Mouse (Mus musculus) urinary bladder, postnatal 36 days (tissue): ENCODE data around the gene Nxpe4.

Experiments
- DNase-seq, 2 experiments: peaks; one replicate each; pipeline ENCODE4 v3.0.0; 2022; ENCODE audit warnings: low spot score in 2 of 2, mixed read lengths in 1 of 2

The Nxpe4 gene

DNA sequence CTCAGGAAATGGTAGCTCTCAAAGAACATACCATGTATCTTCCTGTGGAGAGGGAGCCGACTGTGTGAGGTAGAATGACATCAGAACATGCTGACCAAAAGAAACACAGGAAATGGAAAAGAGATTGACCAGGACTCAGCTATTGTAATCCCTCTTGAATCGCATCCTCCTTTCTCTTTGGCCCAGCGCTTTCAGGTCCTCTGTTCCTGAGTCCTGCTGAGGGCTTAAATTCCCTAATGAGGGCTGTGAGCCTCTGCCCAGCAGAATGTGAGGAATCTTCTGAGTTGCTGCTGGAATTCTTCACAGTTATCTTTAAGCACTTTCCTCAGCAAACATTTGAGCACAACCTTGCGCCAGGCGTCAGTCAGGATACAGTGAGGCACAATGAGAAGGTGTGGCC lies 78.6 kb downstream of the Nxpe4 start:
- no peak for DNase-seq

DNA sequence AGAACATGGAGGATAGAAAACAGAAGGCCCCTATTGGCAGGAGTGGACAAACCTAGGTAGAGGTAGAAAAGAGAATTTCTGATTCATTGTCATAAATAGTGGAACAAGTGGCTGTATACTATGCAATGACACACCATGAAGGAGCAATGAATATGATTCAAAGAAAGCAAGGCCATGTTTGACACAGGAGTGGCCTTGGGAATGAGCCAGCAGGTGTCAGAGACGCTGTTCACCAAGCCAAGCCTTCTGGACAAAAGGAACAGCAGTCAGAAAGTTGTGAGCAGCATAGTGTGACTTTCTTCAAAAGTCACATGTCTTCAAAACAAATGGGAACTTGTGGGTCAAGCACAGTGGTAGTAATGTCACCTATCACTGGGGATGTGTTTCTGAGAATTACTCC lies 80.0 kb downstream of the Nxpe4 start:
- no peak for DNase-seq

- no peak for DNase-seq
Measured at GRCm38 (mm10) chr9:48242756-48243155, 80.9 kb downstream of the Nxpe4 start.

DNA sequence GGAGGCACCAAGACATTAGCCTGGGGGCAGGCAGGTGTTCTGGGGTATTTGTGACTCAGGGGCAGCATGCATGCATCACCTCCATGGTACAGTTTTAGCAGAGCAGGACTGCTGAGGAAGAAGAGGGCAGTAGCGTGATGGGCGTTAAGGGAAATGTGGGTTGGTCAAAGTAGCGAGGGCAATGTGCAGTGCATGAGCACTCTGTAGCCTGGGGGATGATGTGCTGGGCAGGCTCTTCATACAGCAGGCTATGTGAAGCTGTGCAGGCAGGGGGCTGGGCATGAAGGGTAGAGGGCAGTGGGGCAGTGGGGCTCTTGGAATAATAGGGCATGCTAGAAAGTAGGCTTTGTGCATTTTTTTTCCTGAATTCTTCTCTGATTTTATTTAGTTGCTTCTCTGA lies 82.4 kb downstream of the Nxpe4 start:
- no peak for DNase-seq

GRCm38 (mm10) chr9:48245525-48245924 lies 83.7 kb downstream of the Nxpe4 start:
- no peak for DNase-seq

DNA sequence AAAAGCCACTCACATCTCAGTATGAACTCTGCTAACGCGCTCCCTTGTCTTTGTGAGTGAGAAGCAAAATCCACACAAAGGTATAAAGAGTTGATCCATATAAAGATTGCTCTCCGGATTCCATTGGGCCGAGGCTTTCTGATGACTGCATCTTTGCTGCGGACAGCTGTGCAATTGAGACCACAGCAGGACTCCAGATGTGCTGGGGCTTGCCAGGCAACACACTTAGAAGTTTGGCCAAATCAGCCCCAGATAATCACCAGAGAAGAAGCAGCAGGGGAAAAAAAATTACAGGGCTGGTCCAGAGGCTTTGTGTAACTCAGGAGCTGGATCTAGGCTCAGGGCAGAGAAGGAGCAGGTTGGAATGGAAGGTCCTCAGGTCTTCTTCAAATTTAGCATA lies 85.5 kb downstream of the Nxpe4 start:
- DNase-seq, result no peak

- no peak for DNase-seq
Measured at GRCm38 (mm10) chr9:48252236-48252635, 90.4 kb downstream of the Nxpe4 start.

DNA sequence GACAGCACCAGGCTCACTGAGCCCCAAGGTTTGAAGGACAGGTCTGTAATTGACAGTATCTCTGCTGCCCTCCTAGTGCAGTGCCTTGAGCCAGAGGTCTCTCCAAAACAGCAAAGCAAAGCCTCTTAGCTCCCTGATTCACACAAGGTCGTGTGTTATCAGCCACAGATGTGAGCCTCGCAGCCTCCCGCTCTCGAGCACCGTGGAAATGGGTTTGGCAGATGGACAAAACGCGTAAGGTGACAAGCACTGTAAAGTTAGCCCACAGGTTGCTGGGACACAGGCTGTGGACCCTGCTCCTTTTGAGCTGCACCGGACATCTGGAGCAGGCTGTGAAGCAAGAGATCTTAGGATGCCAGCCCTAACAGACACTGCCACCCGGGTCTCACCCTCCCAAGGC lies 95.2 kb downstream of the Nxpe4 start:
- DNase-seq, result no peak

GRCm38 (mm10) chr9:48257741-48258423 lies 96.1 kb downstream of the Nxpe4 start:
- DNase-seq, result no peak

DNA sequence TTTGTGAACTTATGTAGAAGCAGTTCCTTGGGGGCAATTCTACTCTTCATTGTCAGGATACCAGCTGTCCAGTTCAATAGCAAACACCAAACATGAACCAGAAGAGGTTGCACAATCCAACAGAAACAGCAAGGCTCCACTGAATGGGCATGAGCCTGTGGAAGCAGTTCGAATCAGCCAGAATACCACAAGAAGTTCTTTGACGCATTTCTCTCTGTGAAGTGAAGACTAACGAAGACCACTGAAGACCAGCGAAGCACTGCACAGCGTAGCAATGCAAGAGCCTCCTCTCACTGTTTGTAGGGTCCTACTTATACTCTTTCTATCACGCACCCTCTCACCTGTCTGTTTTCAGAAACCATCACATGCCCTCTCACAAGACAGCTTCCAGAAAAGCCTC lies 102.8 kb downstream of the Nxpe4 start:
- no peak for DNase-seq

DNA sequence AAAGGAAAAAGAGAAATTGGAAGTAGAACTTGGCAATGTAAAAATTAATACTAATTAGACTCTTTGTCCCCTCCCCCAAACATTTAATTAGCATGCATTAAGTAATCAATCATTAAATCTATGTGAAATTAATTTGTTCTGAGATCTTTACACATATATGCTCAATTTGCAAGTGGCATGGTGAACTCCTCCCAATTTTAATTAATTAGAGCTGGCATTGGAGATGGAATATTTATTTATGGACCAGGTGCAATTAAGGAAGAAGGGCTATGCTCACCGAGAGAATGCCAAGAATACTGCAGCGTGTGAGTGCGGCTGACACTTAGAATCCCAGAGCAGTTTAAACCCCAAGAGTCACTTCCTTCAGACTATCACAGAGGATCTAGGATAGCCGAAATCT lies 103.7 kb downstream of the Nxpe4 start:
- DNase-seq, result no peak

DNA sequence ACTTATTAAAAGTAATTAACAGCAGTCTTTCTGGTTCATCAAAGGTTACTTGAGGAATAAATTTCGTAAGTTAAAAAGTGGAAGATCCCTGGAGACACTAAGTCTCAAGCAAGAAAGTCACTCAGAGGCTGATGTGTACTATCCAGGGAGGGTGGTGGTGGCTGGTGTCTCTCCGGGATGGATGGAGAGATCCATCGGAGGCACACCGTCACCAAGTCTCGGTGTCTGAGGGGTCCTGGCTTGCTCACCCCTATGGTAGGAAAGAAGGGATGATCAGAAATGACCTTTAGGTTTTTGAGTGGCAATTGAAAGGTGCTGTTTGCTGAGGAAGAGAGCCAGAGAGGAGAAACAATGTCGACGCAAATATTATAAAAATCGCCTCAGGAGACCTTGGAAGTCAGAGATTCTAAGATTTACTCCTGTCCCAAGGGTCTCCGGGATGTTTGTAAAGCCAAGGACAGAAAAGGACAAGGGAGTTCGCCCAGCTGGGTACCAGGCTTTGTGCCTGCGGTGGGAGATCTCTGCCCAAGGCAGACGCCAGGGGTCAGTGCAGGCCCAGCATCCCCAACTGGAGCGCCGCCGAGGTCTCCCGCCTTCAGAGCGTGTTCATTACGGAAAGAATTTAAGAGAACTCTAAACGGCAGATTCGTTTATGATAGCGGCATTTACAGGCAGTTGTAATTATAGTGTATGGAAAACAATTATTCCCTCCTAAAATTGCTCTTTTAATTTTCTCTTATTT lies 104.6 kb downstream of the Nxpe4 start:
- peak; percentile 35 to 77 for DNase-seq

- DNase-seq, result peak; percentile 18 to 47
Measured at GRCm38 (mm10) chr9:48267028-48267441, 105.2 kb downstream of the Nxpe4 start.

GRCm38 (mm10) chr9:48267960-48268359 lies 106.1 kb downstream of the Nxpe4 start:
- DNase-seq, result no peak

GRCm38 (mm10) chr9:48276831-48277230 lies 115.0 kb downstream of the Nxpe4 start:
- DNase-seq, result no peak

- DNase-seq, result no peak
Measured at GRCm38 (mm10) chr9:48284221-48284620, 122.4 kb downstream of the Nxpe4 start.

DNA sequence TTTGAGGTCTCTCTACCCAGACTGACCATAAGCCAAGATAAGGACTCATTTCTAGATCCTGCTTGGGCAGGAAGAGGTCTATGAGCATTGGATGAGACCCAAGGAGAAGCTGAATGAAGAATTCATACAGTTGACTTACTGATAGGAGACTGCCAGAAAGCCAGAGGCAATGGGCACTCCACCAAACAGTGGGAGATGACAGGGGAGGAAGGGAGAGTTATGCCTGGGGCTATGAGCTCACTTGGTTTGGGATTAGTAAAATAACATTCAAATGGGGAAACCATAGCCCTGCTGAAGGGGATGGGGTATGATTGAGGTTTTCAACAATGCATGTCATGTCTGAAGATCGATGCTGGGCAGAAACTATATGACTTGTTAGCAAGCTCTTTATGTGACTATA lies 128.5 kb downstream of the Nxpe4 start:
- DNase-seq, result no peak

GRCm38 (mm10) chr9:48294754-48295153 lies 132.9 kb downstream of the Nxpe4 start:
- no peak for DNase-seq

DNA sequence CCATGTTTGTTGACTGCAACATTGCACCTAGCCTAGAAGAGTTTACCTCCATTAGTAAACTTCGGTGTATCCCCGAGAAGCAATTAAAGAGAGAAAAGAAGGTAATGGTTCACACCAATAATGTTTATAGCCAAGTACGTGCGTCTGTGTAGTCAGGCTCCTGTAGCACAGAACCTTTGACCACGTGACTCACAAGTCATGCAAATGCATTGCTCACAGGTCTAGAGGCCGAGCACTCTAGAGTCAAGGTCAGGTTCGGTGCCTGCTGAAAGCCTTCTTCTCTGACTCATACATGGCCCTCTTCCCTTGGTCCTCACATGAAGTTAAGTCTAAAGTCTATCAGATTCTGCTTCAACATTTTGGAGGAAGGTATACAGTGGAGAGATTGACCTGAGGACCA lies 137.2 kb downstream of the Nxpe4 start:
- DNase-seq, result no peak

- peak in 1 of 2 experiments; percentile 4 for DNase-seq
Measured at GRCm38 (mm10) chr9:48303564-48303963, 141.7 kb downstream of the Nxpe4 start.

DNA sequence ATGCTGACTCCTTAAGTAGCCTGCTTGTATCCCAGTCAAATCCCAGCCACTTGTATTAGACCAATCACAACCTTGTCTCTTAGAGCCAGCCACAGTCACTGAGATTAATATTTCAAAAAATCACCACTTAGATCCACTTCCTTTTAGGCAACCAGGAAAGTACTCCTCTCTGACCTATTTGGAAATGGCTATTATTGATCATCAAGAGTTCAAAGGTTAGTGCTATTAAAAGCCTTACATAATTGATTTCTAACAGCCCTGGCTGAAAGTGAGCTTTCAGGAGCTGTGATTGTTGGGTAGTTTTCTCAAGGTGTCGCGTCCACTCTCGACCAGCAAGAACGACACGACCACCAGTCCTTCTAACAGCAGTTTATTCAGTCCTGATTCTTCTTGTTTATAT lies 149.4 kb downstream of the Nxpe4 start:
- no peak for DNase-seq

GRCm38 (mm10) chr9:48314194-48314593 lies 152.4 kb downstream of the Nxpe4 start:
- DNase-seq, result no peak

- DNase-seq, result peak in 1 of 2 experiments; percentile 35
Measured at GRCm38 (mm10) chr9:48315825-48316224, 154.0 kb downstream of the Nxpe4 start.
